Mouse (Mus musculus): ENCODE results near the gene Nefh. TPM values are rescaled to one million over a fixed set of nuclear protein-coding genes. Genes with fewer than 3 reads are reported as not detected.

Gene Nefh
- polyA plus RNA-seq, 1 experiment from 2014 or later, result 0.42 TPM

DNA sequence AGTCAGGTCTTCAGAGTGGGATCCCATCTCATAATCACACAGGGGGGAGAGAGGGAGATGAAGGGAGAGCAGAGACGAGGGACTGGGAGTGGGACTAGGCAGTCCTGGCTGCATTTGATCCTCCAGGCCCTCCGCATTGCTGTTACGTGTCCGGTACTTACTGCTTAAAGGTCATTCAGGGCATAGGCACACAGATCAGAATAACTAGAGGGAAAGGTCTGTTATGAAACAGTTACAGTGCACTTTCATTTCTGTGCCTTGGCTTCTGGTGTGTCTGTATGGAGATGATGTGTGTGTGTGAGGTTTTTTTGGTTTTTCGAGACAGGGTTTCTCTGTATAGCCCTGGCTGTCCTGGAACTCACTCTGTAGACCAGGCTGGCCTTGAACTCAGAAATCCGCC lies 41.6 kb downstream of the Nefh start:
- no peak overlapping the region for H3K4me2 ChIP-seq (ENCODE audit: low read depth, low read length)
- ATAC-seq (replicated peaks; ENCODE audit: insufficient number of reproducible peaks, low FRiP score, low TSS enrichment, low read depth) (no peak), DNase-seq (ENCODE audit: low spot score) (no peak)
- no peak overlapping the region for H3K4me3 ChIP-seq (ENCODE audit: low read depth, low read length)
- no peak overlapping the region for H3K27ac ChIP-seq (replicated peaks; ENCODE audit: low read depth, low read length)
- H3K4me1 ChIP-seq (ENCODE audit: control insufficient read depth, insufficient read depth, low read length), result no peaks in the 10 kb centered on the region
- H3K9ac ChIP-seq (replicated peaks; ENCODE audit: low read length), result no peak overlapping the region
- no peaks in the 10 kb centered on the region for H3K27me3 ChIP-seq (ENCODE audit: control insufficient read depth, insufficient read depth, low read length)
- peaks cover 3% of the 10 kb centered on the region for H3K36me3 ChIP-seq (replicated peaks; ENCODE audit: control insufficient read depth, insufficient read depth, low read depth, low read length)
- WGBS, result 93% methylated on average over 6 of the region's 6 CpGs
- no peaks in the 10 kb centered on the region for H3K9me3 ChIP-seq (replicated peaks; ENCODE audit: control insufficient read depth, low read length)

DNA sequence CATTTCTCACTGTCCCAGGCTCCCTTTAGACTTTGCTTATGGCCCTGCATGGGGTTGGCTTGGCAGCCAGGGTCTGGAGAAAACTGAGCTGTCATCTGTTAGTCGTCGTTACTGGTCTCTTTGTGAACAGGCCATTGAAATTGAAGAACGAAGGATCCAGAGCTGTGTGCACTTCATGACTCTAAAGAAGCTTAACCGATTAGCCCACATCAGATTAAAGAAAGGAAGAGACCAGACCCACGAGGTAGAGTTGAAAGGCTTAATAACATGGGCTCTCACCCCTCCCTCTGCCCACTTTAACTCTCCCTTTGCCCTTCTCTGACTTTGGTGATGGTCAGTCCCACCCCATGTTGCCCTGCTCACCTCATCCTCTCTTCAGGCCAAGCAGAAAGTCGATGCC lies 45.9 kb downstream of the Nefh start:
- H3K27ac ChIP-seq (replicated peaks; ENCODE audit: low read depth, low read length), result no peak overlapping the region
- peaks cover 3% of the 10 kb centered on the region for H3K36me3 ChIP-seq (replicated peaks; ENCODE audit: control insufficient read depth, insufficient read depth, low read depth, low read length)
- ATAC-seq (replicated peaks; ENCODE audit: insufficient number of reproducible peaks, low FRiP score, low TSS enrichment, low read depth) (no peak), DNase-seq (ENCODE audit: low spot score) (no peak)
- no peaks in the 10 kb centered on the region for H3K27me3 ChIP-seq (ENCODE audit: control insufficient read depth, insufficient read depth, low read length)
- no peak overlapping the region for H3K9ac ChIP-seq (replicated peaks; ENCODE audit: low read length)
- H3K4me3 ChIP-seq (ENCODE audit: low read depth, low read length), result no peak overlapping the region
- H3K4me2 ChIP-seq (ENCODE audit: low read depth, low read length), result no peak overlapping the region
- 89% methylated on average over 6 of the region's 6 CpGs for WGBS
- no peaks in the 10 kb centered on the region for H3K4me1 ChIP-seq (ENCODE audit: control insufficient read depth, insufficient read depth, low read length)
- H3K9me3 ChIP-seq (replicated peaks; ENCODE audit: control insufficient read depth, low read length), result no peaks in the 10 kb centered on the region

DNA sequence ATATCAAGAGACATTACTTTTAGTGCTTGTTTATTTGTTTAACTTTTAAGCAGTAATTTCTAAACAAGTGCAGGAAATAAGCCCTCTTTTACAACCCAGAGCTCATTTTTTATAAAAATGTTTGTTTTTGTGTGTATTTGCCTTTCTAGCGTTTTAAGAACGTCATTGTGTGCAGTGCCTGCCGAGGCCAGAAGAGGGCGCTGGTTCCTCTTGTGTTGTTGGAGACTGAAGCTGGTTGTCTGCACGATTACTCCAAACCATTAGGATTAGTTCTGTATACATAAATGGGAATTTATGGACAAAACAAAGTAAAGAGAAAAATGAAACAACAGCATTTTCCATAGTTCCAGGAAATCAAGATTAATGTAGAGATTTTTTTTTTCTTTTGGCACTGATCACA lies 47.4 kb downstream of the Nefh start:
- Histone ChIP-seq H3K4me3 (ENCODE audit: low read depth, low read length) (no peak overlapping the region), H3K27me3 (ENCODE audit: control insufficient read depth, insufficient read depth, low read length) (no peaks in the 10 kb centered on the region), H3K4me2 (ENCODE audit: low read depth, low read length) (no peak overlapping the region), H3K27ac (replicated peaks; ENCODE audit: low read depth, low read length) (no peak overlapping the region), H3K36me3 (replicated peaks; ENCODE audit: control insufficient read depth, insufficient read depth, low read depth, low read length) (no peaks in the 10 kb centered on the region; the same call in 1 of the 2 replicates), H3K9ac (replicated peaks; ENCODE audit: low read length) (no peak overlapping the region), H3K4me1 (ENCODE audit: control insufficient read depth, insufficient read depth, low read length) (no peaks in the 10 kb centered on the region), H3K9me3 (replicated peaks; ENCODE audit: control insufficient read depth, low read length) (no peaks in the 10 kb centered on the region)
- 70% methylated on average over 5 of the region's 5 CpGs for WGBS
- DNase-seq (ENCODE audit: low spot score) (peak; percentile 32), ATAC-seq (replicated peaks; ENCODE audit: insufficient number of reproducible peaks, low FRiP score, low TSS enrichment, low read depth) (no peak)

DNA sequence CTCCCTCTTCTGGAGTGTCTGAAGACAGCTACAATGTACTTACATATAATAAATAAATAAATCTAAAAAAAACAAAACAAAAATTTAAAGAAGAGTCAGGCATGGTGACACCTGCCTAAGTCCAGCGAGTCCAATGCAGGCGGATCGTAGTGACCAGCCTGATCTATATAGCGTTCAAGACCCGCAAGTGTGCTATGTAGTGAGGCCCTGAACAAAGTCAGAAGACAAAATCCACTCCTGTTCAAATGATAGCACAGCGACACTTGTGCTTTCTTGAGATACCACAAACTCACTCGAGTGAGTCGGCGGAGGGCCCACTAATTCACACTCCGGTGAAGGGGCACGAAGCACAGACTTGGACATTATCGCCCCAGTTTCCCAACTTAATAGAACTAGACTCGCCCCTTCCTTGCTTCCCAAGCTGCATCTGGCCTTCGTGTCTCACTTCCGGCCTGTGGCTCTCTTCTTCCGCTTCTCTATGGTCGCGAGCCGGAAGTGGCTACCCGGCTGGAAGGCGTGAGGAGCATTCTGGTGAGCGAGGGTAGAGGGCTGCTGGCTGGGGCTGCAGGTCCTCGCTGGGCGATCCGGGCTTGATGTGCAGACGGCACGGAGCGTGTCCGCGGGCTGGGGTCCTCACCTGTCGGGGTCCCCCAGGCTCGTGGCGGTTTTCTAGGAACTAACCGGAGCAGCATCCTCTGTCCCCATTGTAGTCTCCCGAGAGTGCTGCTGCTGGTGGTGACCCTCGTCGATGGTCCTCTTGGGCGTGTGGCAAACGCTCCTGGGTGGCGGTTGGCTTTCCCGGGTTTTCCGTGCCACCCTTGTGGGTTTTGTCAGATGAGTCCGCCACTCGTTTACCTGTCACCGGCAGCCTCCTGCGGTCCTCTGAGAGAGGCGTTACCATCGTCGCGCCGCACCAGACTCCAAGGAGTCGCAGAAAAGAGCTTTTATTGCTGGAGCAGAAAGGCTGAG lies 52.7 kb downstream of the Nefh start, which contains the start of gene Thoc5:
TSS of gene Thoc5 (plus strand) at position 473 of the 969 bp plus-strand sequence.
- DNase-seq (ENCODE audit: low spot score) (peak; percentile 89), ATAC-seq (replicated peaks; ENCODE audit: insufficient number of reproducible peaks, low FRiP score, low TSS enrichment, low read depth) (peak; percentile 93)
- WGBS, result 2% methylated on average over 52 of the region's 52 CpGs
- Histone ChIP-seq H3K4me3 (ENCODE audit: low read depth, low read length) (peak within 1 kb of the TSS; percentile 80), H3K9me3 (replicated peaks; ENCODE audit: control insufficient read depth, low read length) (no peaks in the 10 kb centered on the region), H3K27me3 (ENCODE audit: control insufficient read depth, insufficient read depth, low read length) (no peaks in the 10 kb centered on the region), H3K4me1 (ENCODE audit: control insufficient read depth, insufficient read depth, low read length) (no peaks in the 10 kb centered on the region), H3K36me3 (replicated peaks; ENCODE audit: control insufficient read depth, insufficient read depth, low read depth, low read length) (no peaks in the 10 kb centered on the region), H3K27ac (replicated peaks; ENCODE audit: low read depth, low read length) (no peak within 1 kb of the TSS), H3K4me2 (ENCODE audit: low read depth, low read length) (peak within 1 kb of the TSS; percentile 59), H3K9ac (replicated peaks; ENCODE audit: low read length) (peak within 1 kb of the TSS; percentile 88)

Small RNA genes within 50 kb of the gene (microRNA-seq; reads per million reads assigned to microRNA genes)
- gene Mir6918 (ENCODE audit: borderline number of aligned reads), result not detected

Other genes with a start within 250 kb of the Nefh start
- gene Uqcr10, start 243.7 kb downstream of the Nefh start, polyA plus RNA-seq (2014; fragmentation: Nextera tagmentation; extraction: Ambion mirVana), result 564 and 590 TPM in 2 replicates
- gene Zmat5, start 243.4 kb downstream of the Nefh start, polyA plus RNA-seq (2014; fragmentation: Nextera tagmentation; extraction: Ambion mirVana), result 66.4 and 66.6 TPM in 2 replicates
- gene Cabp7, start 201.3 kb downstream of the Nefh start, polyA plus RNA-seq (2014; fragmentation: Nextera tagmentation; extraction: Ambion mirVana), result 0.28 and 0.43 TPM in 2 replicates
- 52.1 and 52.3 TPM in 2 replicates for gene Nf2, start 98.5 kb downstream of the Nefh start, polyA plus RNA-seq (2014; fragmentation: Nextera tagmentation; extraction: Ambion mirVana)
- gene Nipsnap1, start 74.1 kb downstream of the Nefh start, polyA plus RNA-seq (2014; fragmentation: Nextera tagmentation; extraction: Ambion mirVana), result 78.9 and 79.9 TPM in 2 replicates
- 55.0 and 56.1 TPM in 2 replicates for gene Thoc5, start 52.7 kb downstream of the Nefh start, polyA plus RNA-seq (2014; fragmentation: Nextera tagmentation; extraction: Ambion mirVana)
- gene Ap1b1, start 38.8 kb upstream of the Nefh start, polyA plus RNA-seq (2014; fragmentation: Nextera tagmentation; extraction: Ambion mirVana), result 46.4 and 54.8 TPM in 2 replicates
- 0.49 and 0.63 TPM in 2 replicates for gene Rasl10a, start 110.1 kb upstream of the Nefh start, polyA plus RNA-seq (2014; fragmentation: Nextera tagmentation; extraction: Ambion mirVana)
- 24.1 and 27.8 TPM in 2 replicates for gene Gas2l1, start 117.3 kb upstream of the Nefh start, polyA plus RNA-seq (2014; fragmentation: Nextera tagmentation; extraction: Ambion mirVana)
- 15.3 and 21.4 TPM in 2 replicates for gene Rhbdd3, start 150.9 kb upstream of the Nefh start, polyA plus RNA-seq (2014; fragmentation: Nextera tagmentation; extraction: Ambion mirVana)
- 437 and 443 TPM in 2 replicates for gene Ewsr1, start 151.2 kb upstream of the Nefh start, polyA plus RNA-seq (2014; fragmentation: Nextera tagmentation; extraction: Ambion mirVana)
- gene Emid1, start 204.2 kb upstream of the Nefh start, polyA plus RNA-seq (2014; fragmentation: Nextera tagmentation; extraction: Ambion mirVana), result 7.8 and 11.9 TPM in 2 replicates

Data from embryonic facial prominence, embryonic 11.5 days (tissue).